Mouse (Mus musculus): ENCODE results near the gene Clip1.
"Not testable (repeated sequence)": the region's sequence is repeated elsewhere in the genome, so short reads cannot be mapped to it uniquely, and the experiment has no call there.

Clip1 gene

DNA sequence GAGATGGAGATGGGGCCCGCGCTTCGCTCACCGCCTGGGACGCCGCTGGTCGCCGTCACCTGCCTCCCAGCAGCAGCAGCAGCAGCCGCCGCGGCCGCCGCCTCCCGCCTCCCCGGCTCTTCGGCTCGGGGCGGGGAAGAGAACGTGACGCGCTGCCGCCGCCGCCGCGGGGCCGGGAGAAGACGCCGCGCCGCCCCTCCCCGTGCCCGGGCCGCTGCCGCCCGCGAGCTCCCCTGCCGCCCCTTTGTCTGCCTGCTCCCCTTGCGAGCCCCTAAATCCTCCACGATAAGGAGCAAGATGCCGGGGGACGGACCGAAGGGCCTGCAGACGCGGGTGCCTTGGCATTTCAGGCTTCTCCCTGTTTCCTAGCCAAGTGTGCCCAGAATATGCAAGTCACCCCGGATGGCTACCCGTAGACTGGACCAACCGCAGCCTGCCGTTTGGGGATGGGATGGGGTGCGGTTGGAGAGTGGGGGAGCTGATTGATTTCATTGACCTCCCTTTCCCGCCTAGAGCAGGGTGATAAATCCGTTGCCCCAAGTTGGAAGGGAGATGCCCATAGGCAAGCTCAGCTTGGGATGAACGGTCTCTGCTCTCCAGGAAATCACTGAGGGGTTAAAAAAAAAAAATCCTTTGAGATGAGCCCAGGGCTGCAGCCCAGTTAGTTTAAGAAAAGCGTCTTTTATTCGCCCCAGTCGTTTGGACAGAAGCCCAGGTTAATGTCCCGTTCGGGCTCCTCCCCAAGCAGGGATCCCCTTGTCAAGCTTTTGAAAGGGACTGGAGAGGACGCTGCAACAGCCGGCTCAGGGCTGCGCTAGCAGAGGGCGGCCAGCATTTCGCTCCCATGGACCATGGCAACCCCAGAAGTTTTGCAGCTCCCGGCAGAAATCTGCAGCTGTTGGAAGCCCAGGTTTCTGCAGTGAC lies at the start of gene Clip1:
TSS of gene Clip1 (minus strand) at position 398 of the 924 bp plus-strand sequence.
- peak; percentile 79 to 81 for DNase-seq

DNA sequence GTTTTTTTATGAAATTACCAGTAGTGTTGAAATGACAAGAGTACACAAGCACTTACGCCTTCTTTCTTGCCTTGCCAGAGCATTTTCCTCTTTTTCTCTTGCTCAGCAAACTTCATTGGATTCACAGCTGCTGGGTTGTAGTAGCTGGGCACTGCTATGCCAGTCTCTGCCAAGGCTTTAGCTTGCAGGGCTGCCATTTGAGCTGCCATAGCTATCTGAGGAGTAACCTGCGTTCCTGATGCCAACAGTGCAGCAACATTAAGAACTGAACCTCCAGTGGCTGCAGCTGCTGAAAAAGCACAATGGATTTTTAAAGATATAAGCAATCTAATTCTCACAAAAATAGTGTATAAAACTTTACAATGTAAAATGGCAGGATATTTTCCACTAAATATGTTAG lies 46.6 kb upstream of the Clip1 start:
- no peak for DNase-seq

DNA sequence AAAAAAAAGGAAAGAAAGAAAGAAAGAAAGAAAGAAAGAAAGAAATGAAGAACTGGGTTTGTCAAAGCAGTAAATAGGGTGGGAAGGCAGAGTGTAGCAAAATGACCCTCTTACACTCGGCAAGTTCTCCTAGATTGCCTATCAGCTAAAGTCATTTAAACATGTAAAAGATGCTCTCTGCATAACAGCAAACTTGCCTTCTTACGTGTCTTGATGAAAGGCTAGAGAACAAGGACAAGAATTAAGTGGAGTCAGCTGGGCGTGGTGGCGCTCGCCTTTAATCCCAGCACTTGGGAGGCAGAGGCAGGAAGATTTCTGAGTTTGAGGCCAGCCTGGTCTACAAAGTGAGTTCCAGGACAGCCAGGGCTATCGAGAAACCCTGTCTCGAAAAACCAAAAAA lies 39.4 kb upstream of the Clip1 start:
- DNase-seq = not testable (repeated sequence)

- peak; percentile 96 to 97 for DNase-seq
Observed at GRCm38 (mm10) chr5:123720328-123721311, 36.2 kb upstream of the Clip1 start, which contains the start of gene Zcchc8. Gene Zcchc8 (minus strand): TSS chr5:123721100.

GRCm38 (mm10) chr5:123714622-123715021 lies 30.2 kb upstream of the Clip1 start:
- no peak for DNase-seq

DNA sequence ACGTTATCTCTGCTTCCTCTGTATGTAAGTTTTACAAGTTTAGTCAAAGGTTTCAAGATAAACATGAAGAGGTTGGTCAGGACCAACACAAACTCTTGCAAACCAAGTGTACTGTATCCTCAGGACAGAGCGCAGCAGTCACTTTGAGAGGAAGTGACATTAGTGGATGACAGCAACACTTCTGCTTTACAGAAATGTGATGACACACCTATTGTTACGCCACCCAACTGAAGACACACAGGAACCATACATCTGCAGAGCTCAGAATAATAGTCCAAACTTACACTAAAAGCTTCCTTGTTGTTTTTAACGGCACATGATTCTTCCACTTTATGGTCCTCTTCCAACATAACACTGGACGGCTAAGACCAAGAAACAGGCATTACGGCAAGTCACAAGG lies 29.4 kb upstream of the Clip1 start:
- DNase-seq = no peak

GRCm38 (mm10) chr5:123709571-123709970 lies 25.2 kb upstream of the Clip1 start:
- no peak for DNase-seq

DNA sequence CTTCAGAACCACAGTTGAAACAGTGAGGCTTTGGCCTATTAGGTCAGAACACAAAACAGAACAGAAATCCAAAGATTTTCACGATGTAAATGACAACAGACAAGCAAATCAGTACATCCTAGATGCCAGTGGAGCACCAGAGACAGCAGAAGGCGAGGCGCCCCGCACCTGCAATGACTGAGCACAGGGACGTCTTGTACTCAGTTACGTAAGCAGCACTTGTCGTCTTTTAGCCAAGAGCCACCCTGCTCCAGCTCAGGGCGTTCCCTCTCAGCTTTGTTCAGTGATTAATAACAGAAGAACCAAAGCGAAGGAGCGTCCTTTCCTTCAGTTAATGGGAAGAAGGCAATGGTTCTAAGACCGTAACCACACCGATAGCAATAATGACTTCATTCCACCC lies 24.2 kb upstream of the Clip1 start:
- DNase-seq = no peak

DNA sequence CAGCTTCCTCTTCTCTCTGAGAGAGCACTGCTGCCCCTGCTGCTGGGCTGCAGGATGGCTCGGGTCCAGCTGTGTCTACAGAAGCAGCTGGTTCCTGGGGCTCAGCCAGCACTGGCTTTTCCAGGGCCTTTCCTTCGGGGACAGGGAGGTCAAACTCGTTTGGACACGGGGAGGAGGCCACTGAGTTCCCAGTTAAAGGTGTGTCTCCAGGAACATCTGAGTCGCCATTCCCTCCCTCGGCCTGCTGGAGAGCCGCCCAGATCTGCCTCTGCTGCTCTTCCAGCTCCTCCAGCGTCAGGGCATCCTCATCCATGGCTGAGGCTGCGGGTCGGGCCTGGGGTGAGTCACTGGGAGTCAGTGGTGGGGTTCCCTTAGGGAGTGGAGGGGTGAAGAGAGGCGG lies 16.2 kb upstream of the Clip1 start:
- peak; percentile 74 to 80 for DNase-seq

GRCm38 (mm10) chr5:123699198-123699597 lies 14.8 kb upstream of the Clip1 start:
- peak; percentile 92 for DNase-seq

- DNase-seq = no peak
Observed at GRCm38 (mm10) chr5:123696961-123697360, 12.5 kb upstream of the Clip1 start.

GRCm38 (mm10) chr5:123696244-123696643 lies 11.8 kb upstream of the Clip1 start:
- DNase-seq = no peak

DNA sequence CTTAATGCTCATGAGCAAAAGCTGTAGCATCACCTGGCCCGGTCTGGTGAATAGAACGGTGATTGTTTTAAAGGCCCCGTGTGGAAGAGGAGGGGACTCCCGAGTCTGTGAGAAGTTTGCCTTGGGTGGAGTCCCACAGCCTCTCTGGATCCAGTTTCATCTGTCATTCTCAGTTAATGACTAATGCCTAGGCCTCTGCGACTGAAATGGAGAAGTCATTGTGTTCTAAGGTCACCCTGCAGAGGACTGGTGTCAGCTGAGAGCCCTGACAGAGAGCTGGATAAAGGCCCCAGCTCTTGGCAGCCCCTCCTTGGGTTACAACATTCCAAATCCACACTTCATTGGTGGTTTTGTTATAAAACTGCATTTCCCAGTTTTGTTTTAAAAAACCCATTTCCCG lies 10.1 kb upstream of the Clip1 start:
- no peak for DNase-seq

DNA sequence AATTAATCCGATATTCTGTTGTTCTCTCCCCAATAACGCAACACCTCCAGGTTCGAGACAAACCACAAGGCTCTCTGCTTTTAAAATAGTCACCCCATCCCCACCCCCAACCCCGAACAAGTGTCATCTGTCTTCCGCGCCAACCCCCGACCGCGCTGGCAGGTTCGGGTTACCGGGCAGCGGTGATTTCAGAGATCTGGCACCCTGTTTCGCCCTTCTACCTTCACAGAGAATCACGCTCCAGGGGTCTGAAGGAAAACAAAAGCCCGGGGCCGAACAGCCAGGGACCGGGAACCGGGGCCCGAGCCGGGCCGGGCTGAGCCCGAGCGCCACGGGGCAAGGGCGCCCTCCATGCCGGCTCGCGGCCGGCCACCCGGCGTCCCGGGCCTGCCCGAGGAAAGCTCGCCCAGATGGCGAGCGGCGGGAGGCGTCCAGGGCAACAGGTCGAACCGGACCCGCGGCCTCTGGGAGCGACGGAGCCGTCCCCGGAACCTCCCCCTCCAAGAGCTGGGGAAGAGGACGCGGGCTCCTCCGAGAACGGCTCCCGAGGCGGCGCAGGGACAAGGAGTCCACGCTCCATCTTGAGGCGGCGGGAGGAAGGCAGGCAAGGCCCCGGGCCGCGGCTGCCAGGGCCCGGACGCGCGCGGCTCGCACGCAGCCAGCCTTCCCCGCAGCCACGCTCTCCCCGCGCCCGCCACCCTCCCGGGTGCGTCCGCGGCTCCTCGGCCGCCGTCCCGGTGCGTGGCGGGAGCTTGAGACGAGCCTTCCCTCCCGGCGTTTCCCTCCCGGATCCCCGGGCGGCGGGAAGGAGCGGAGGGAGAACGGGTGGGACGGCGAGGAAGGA lies 819 bp downstream of the Clip1 start:
- peak; percentile 86 to 87 for DNase-seq

DNA sequence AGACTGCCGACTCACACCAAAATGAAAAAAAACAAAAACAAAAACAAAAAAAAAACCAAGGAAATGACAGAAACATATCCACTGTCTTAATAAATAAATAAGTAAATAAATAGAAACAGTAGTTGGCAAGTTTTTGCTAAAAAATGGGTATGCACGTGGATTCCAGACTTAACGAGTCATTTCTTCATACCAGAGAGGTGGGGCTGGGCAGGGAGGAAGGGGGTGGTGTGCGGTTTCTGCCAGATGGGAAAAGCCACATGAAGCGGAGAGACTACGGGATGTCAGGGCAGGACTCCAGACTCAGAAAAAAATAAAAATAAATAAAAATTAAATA lies 1.4 kb downstream of the Clip1 start:
- no peak for DNase-seq

GRCm38 (mm10) chr5:123682372-123682771 lies 2.0 kb downstream of the Clip1 start:
- DNase-seq = no peak

DNA sequence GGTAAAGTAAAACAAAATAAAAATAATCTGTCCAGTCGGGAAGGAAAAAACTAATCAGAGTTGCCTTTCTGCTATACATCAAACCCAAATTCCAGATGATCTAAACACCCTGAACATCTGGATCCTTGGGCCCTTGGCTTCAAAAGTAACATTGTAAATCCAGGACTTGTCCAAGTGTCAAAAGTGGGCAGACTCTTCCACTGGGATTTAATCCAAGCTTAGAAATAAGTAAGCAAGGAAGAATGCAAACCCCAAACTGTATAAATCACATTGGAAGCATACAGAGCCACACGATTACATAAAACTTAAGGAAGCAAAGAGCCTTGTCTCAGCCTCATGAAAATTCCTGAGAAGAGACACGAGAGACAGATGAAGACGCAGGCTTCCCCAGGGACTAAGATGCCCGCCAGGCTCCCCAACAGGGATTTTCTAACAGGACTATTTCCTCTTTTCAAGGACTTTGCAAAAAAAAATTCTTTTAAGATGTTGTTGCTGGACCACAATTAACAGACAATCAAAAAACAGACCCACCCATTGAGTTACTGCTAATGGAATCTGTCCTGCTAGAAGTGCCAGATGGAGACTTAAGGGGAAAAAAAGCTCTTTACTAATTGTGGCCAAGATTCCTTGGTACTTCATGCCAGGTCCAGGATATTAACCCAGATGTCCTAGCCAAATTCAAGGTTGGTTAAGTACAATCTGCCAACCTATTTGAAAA lies 4.7 kb downstream of the Clip1 start:
- peak; percentile 61 to 70 for DNase-seq

GRCm38 (mm10) chr5:123679106-123679505 lies 5.3 kb downstream of the Clip1 start:
- no peak for DNase-seq

DNA sequence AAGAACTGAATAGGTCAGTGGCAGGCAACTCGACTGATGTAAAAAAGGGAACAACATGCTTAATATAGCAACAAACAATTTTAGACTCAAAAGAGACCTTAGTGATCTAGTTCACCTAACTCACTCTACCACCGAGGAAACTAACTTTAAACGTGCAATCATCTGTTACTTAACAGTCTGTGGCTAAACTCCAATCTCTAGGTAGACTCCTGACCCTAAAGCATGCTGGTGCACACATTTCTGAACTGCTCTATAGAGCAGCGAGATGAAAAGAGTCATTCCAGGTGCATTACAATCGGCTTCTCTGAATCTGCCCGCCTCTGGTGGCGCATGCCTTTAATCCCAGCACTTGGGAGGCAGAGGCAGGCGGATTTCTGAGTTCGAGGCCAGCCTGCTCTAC lies 8.7 kb downstream of the Clip1 start:
- DNase-seq = no peak

DNA sequence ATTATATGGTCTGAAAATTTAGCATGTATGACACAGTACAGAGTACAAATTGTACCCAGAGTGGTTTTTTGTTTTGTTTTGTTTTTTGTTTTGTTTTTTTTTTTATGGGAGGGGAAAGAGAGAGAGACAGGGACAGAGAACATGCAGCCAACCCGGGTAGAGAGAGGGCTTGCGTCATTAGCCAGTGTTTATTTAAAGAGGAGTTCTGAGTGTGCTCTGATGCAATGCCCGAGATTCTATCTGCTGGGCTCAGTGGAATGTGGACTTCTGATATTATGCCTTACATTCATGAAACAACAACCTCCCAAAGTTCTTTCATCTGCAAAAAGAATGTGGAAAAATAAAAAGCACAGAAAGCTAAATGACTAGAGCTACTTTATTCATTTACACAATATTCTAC lies 9.2 kb downstream of the Clip1 start:
- no peak for DNase-seq

DNA sequence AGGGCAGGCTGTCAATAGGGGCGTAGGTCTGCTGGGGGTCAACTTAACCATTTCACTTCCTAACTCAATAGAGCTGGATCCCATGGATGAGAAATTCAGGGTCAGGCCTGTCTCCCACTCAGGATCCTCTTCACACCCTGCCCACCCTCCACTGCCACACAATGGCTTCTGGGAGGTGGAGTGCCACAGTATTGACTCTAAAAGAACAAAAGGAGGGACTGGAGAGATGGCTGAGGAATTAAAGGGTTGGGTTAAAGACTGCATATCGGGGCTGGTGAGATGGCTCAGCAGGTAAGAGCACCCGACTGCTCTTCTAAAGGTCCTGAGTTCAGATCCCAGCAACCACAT lies 13.0 kb downstream of the Clip1 start:
- no peak for DNase-seq

Data from cerebellum, postnatal 10 days (tissue).